Mouse (Mus musculus) ES-CJ7 (cell line): ENCODE measurements around the gene Cdk5r2.
A peak's percentile ranks its signal among the peaks of the same experiment; 100 is the strongest.
"Not testable (repeated sequence)": the region's sequence is repeated elsewhere in the genome, so short reads cannot be mapped to it uniquely, and the experiment has no call there.

ENCODE experiments used
- DNase-seq: peaks from one replicate; pipeline ENCODE4 v3.0.0; 2011; ENCODE audit warnings: low read depth, low spot score

Gene Cdk5r2

GRCm38 (mm10) chr1:74854306-74855056, at the start of gene Cdk5r2:
TSS of gene Cdk5r2 (plus strand) at chr1:74854934.
- DNase-seq: peak; percentile 98

- DNase-seq: no peak
Measured at GRCm38 (mm10) chr1:74805340-74805835, 49.3 kb upstream of the Cdk5r2 start.

- DNase-seq: no peak
Measured at GRCm38 (mm10) chr1:74805843-74806242, 48.9 kb upstream of the Cdk5r2 start.

GRCm38 (mm10) chr1:74806360-74807311, 48.1 kb upstream of the Cdk5r2 start:
- DNase-seq: peak; percentile 81

GRCm38 (mm10) chr1:74807551-74808071, 47.1 kb upstream of the Cdk5r2 start:
- no peak for DNase-seq

GRCm38 (mm10) chr1:74808078-74808477, 46.7 kb upstream of the Cdk5r2 start:
- peak; percentile 97 for DNase-seq

GRCm38 (mm10) chr1:74809007-74809406, 45.7 kb upstream of the Cdk5r2 start:
- peak; percentile 80 for DNase-seq

GRCm38 (mm10) chr1:74814931-74815647, 39.6 kb upstream of the Cdk5r2 start:
- DNase-seq: peak; percentile 62

- not testable (repeated sequence) for DNase-seq
Measured at GRCm38 (mm10) chr1:74815965-74816364, 38.8 kb upstream of the Cdk5r2 start.

- peak; percentile 97 for DNase-seq
Measured at GRCm38 (mm10) chr1:74816612-74817199, 38.0 kb upstream of the Cdk5r2 start.

GRCm38 (mm10) chr1:74817219-74817618, 37.5 kb upstream of the Cdk5r2 start:
- no peak for DNase-seq

GRCm38 (mm10) chr1:74818509-74818908, 36.2 kb upstream of the Cdk5r2 start:
- peak; percentile 65 for DNase-seq

- DNase-seq: not testable (repeated sequence)
Measured at GRCm38 (mm10) chr1:74823598-74823997, 31.1 kb upstream of the Cdk5r2 start.

GRCm38 (mm10) chr1:74824518-74825302, 30.0 kb upstream of the Cdk5r2 start:
- DNase-seq: peak; percentile 100

GRCm38 (mm10) chr1:74830061-74830460, 24.7 kb upstream of the Cdk5r2 start:
- DNase-seq: peak; percentile 20

GRCm38 (mm10) chr1:74833255-74833654, 21.5 kb upstream of the Cdk5r2 start:
- no peak for DNase-seq

- no peak for DNase-seq
Measured at GRCm38 (mm10) chr1:74843090-74843489, 11.6 kb upstream of the Cdk5r2 start.

- no peak for DNase-seq
Measured at GRCm38 (mm10) chr1:74846341-74846740, 8.4 kb upstream of the Cdk5r2 start.

GRCm38 (mm10) chr1:74848946-74849345, 5.8 kb upstream of the Cdk5r2 start:
- DNase-seq: no peak

- DNase-seq: no peak
Measured at GRCm38 (mm10) chr1:74850251-74850650, 4.5 kb upstream of the Cdk5r2 start.
